Mouse (Mus musculus) G1E-ER4 (cell line): ENCODE results near the gene Enox1. TPM values are rescaled to one million over a fixed set of nuclear protein-coding genes. Genes with fewer than 3 reads are reported as not detected.

Experiments used
- GATA1 ChIP-seq: IDR thresholded peaks from one replicate; pipeline ENCODE4 v1.8.0; 2012; ENCODE audit warnings: low read length, inconsistent platforms
- polyA plus RNA-seq: library from polyadenylated mRNA; stranded (reverse); fragments of >175 nt; gene quantifications from 2 replicates; pipeline ENCODE4 v1.2.3, GENCODE M21; 2012

The Enox1 gene
- polyA plus RNA-seq, 1 experiment, result not detected

DNA sequence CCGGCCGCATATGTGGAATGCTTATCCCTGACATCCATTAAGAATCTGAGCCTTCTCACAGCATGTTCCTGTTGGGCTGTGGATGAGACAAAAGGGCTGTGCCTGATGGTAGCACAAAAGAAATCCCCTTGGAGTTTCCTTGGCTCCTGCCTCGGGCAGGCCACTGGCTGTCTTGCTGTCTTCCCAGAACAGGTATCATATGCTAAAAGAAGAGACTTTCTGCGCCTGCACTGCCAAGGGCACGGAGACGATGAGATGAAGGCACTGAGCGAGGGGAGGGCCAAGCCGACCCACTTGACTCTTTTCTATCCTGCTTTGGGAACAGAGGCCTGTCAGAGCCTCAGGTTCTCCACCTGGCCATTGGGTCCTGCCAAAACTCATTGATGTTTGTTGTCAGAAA is 491.7 kb downstream of the Enox1 start:
- no peak for TF ChIP-seq GATA1

DNA sequence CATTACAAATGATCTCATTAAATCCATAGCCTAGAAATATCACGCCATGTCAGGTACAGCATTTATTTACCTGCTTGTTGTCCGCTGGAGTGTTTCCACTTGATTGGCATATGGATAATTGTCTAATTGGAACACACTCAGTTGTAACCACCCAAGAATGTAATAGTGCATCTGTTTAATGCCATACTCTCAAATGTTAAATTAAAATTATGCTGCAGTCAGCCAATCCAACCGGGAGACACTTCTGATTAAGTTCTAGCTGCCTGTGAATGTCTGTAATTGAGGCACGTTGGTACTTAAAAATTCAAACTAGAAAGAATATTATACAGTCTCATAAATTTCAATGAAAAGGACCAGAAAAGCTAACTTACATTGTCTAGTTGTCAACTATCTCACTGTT is 502.2 kb downstream of the Enox1 start:
- TF ChIP-seq GATA1, result no peak

DNA sequence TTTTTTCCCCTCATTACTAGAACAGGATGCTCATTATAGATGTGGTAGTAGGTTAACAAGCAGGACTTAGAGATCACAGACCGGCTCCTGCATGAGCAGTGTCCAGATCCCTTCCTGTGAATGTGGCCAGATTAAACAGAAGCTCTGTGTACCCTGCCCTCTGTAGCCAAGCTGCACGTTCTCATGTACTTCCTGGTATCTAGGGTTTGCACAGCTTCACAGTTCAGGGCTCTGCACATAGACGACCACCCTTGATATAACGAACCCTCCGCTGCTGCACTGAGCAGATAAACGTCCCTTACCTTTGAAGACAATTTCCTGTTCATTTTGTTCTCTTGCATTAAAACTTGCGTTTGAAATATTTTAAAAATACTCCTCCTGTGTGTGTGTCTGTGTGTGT is 505.7 kb downstream of the Enox1 start:
- TF ChIP-seq GATA1, result no peak

DNA sequence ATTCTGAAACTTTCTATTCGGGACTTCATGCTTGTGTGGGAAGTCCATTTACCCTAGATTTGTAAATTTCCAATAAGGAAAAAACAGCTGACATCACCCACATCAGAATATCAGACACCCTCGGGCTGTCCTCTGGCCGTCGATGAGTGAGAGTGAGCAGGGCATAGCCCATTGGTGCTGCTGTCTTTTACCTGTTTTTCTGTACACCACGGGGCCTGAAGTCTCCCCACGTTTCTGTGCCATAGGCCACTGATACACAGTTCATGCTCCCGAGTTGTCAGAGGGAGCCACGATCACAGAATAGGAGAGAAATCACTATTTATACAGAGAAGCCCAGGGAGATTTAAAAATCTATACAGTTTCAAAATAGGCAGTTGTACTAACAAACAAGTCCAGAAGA is 506.4 kb downstream of the Enox1 start:
- no peak for TF ChIP-seq GATA1

DNA sequence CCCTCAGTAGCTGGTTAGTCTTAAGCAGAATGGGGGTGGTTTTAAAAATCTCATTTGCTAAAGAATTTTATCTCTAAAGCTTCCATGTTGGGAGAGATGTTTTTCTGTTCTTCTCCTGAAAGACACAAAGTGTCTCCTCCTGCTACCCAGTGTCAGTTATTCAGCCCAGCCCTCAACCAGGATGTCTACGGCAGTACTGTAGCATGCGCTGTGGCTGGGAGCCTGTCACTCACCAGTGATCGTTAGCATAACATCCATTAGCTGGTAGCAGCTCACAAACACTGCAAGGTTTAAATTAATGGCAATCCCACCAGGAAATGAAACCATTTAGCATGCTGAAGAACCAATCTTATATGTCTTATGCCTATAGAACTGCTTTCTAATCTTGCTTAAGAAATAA is 511.5 kb downstream of the Enox1 start:
- no peak for TF ChIP-seq GATA1

DNA sequence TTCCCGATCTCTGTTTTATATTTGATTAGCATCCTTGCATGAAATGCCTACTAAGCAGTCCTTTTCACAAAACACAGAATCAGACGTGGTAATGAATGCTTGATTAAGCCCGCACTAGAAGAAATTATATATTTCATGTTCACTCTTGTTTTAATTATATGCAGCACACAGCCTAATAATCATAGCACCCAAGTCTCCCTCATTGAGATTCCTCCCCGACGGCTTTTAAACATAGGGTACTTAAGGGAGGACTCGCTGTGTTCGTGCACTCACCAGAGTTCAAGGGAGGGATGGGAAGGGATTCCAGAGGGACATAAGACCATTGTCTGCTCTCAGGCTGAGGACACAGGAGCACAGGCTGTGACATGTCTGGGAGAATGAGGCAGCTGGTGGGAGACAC is 512.9 kb downstream of the Enox1 start:
- no peak for TF ChIP-seq GATA1

DNA sequence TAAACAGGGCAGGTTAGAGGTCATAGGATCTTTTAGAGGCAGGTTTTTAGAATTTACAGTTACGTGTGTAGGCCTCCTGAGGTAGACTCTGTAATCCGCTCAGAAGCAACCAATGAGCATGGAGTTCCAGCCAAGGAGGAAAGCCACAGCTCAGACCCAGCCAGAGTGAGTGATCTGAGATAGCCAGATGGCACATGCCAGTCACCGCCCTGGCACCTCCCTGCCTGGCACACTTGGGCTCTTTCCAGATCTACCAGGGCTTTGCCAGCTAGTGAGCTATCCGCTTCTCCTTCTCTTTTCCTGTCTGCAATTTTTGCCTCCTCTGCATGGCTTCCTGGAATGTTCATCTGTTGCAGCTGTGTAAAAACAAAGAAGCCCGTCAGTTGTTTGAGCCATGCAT is 514.4 kb downstream of the Enox1 start:
- no peak for TF ChIP-seq GATA1

DNA sequence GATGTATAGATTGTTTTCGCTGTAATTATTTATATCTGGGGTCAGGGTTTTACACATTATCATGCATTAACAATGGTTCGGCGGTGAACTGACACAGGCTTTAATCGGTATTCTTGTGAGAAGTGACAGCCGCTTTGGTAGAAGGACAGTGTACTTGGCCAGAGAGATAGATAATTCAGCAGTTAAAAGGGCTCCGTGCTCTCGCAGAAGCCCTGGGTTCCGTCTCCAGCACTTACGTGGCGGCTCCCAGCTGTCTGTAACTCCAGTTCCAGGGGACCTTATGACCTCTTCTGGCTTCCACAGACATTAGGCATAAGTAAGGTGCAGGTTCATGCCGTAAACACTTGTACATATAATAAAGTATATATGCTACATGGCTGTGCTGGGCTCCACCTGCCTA is 515.4 kb downstream of the Enox1 start:
- TF ChIP-seq GATA1, result no peak

DNA sequence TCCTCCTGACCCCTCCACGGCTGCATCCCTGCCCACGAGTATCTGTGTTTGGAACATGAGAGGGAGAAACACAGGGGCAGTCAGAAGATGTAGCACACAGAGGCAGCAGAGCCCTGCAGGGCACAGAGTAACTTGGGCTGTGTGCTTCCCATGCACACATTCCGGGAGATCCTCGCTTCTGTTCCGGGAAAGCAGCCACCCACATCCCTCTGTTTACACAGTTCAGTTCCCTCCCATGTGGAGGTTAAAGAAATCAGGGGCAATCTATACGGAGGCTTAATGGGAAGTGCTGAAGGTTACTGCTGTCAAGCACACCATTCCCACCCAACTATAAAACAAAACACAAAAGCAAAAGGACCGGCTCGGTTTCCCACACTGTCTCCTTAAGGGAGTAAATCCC is 516.6 kb downstream of the Enox1 start:
- TF ChIP-seq GATA1, result no peak

DNA sequence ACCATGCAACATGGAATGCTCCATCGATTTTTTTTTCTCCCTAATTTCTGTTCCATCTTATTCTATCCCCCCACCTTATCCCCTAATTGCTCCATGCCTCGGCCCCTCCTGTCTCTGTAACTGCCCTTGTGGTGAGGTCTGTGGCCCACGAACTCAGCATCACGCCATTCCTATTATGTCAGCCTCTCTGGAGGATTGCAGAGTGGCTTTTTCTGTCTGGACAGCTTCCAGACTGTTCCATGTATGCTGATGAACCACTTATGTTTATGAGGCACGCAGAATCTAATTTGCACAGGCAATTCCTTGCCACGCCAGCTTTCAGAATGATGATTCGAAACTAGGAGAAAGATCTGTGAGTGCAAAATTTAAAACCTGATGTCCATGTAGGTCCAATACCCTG is 521.4 kb downstream of the Enox1 start:
- TF ChIP-seq GATA1, result no peak

DNA sequence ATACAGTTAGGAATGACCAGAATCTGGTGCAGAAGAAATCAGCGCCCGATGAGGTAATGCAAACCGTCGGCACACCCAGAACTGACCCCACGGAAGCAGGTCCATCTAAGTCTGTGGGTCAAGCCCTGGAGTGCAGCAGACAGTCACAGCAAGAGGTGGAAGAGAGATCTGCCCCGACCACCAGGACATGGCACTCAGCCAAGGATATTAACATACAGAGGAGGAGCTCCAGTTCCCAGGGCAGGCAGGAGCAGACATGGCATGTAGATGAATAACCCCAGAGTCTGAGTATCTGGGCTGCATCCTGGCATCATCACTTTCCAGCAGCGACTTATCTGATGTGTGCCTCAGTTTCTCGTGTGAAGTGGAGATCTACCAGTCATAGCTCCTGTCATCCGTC is 523.3 kb downstream of the Enox1 start:
- no peak for TF ChIP-seq GATA1

DNA sequence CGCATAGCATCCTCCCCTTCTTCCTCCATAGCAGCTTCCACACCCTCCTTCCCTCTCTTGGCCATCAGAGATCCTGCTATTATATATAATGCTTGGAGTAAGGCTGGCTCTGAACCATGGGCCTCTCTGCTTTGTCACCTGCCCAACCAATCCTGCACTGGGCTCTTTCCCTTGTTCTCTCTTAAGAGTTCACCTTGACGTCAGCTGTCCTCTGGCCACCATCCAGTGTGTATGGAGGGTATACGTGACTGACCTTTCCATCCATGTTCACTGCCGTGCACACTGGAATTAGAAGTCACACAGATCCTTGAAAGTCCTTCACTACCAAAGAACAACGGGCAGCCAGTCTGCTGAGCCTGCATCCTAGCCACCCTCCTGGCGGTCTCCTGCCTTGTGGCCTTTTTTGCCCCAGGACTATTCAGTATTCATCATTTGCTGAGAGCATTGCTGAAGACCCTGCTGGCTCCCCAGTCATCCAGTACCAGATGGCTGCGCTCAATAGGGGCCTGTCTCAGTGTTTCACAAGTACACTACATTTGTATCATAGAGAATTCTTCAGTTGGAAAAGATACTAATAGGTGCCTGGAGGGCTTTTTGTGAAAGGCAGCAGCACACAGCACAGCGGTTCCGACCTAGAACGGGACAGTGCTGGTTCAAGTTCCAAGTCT is 526.5 kb downstream of the Enox1 start:
- TF ChIP-seq GATA1, result no peak

DNA sequence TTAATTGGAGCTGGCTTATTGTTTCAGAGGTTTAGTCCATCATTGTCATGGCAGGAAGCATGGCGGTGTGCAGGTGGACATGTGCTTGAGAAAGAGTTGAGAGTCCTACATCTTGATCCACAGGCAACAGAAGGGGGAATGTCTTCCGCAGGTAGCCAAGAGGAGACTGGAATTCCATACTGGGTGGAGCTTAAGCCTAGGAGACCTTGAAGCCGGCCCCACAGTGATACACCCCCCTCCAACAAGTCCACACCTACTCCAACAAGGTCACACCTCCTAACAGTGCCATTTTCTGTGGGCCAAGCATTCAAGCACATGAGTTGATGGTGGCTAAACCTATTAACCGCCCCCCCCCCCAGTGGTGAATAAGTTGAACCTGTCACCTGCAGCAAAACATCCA is 533.3 kb downstream of the Enox1 start:
- no peak for TF ChIP-seq GATA1

DNA sequence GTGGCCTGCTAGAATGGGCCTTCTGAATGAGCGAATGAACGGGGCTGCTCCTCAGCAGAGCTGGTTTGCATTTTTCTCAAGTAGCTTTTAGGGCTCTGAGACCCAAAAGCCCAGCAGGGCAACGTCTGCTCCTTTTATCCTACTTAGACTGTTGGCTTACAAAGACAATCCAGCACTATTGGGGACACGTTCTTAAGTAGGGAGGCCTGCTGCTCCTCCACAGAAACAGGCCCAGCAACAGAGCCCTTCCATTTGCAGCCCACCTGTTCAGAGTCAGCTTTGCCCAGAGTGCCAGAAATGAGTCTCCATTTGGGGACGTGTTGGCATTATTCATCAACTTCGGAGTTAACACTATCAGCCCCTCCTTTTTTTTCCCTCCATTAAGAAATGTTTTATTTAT is 548.4 kb downstream of the Enox1 start:
- no peak for TF ChIP-seq GATA1

DNA sequence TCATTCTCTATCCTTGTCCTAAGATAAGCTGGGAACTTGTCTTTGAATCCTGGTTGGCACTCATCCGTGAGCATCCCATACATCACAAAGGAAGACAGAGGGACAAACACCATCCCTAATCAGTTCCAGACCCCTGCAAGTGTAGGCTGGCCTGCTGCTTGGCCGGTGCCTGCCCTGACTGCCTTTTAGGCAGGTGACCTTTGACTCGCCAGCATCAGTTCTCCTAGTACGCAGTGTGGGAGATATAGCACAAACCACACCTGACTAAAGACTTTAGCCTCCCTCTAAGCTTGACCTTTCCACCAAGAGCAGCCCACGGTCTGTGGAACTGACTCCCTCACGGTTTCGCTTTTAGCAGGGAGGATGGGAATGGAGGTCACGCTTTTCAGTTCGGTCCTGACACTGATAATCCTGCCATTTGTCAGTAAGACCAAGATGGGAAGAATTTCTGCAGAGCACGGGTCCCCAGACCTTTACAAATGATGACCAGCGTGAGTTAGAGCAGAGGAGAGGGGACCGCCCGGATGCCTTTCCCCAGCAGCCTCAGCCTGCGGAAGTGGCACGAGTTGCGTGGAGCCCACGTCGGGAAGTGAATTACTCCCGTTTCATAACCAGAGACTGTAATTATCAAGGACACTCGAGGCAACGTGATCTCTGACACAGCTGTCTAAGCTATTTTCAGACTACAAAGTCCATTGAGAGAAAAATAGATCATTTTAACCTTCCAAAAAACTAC is 550.1 kb downstream of the Enox1 start:
- no peak for TF ChIP-seq GATA1

DNA sequence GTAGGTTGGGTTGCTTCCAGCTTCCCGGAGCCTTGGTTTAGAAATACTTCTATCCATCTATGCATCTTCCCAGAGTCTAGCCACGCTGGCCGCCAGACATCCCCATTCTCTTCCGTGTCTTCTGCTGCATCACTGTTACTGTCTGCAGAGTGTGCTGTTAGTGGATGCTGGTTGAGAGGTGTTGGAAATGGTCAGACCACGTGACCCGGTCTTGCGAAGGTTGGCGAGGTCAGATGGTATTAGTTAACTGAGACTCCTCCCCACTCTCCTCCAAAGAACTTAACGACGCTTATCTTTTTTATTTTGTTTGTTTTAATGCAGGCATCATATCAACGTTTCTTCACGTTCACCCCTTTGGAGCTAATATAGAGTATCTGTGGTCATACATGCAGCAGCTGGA is 550.7 kb downstream of the Enox1 start:
- no peak for TF ChIP-seq GATA1

DNA sequence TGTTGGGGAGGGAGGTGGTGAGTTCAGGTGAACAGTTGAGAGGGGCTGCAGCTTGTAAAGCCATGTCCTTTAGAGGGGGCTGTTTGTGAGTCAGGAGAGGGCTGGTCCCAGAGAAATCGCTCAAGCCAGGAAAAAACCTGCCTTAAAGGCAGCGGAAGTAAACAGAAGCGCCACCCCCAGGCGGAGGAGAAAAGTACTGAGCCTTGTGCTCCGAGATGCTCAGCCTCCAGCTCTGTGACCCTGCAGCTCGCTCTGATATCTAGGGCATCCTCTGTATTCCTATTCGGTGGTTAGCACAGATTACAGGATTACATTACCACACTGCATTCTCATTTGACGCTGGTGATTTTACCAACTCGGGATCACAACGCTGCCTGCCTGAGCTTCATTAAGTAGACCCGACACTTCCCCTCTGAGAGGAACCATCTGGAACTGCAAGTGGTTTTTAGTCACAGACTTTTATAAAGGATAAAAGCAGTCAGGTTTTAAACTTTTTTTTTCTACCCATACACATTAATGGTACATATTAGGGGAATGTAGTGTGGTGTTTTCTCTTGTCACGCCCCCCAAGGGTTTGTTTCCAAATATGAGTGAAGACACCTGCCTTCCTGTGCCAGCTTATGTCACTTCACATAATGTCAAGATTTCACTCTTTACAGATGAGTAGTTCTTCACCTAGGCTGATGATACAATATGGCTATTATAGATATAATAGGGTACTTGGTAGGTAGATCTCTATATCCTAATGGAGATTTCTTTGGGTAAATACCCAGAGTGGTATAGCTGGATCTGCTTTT is 552.0 kb downstream of the Enox1 start:
- TF ChIP-seq GATA1, result no peak
